15 mouse cellular contexts compared by ENCODE assay signal in genomic region chr11:105214257-105214656, GRCm38 (mm10). TPM values are rescaled to one million over a fixed set of nuclear protein-coding genes. Genes with fewer than 3 reads are reported as not detected.
A peak's percentile ranks its signal among the peaks of the same experiment; 100 is the strongest.
DNase-seq lines count a peak whose midpoint lies in the region; ATAC-seq and TF ChIP-seq lines count a peak whose summit lies in the region.
"Had no signal": no experiment of that assay in that cellular context is flagged by ENCODE, and none has a peak within 500 bp of the region (broad histone marks: within the 10 kb centered on the region; RNA-seq: fewer than 3 reads in every experiment).

No protein-coding gene starts in this region.

- ATAC-seq in embryonic facial prominence, embryonic 11.5 days (replicated peaks; ENCODE audit: insufficient number of reproducible peaks, low FRiP score, low TSS enrichment, low read depth): no peak
- ATAC-seq in liver, embryonic 14.5 days (ENCODE audit: insufficient read depth): no peak
- ATAC-seq in Patski: no peak
- ATAC-seq: forebrain, embryonic 14.5 days had no signal

- H3K9ac ChIP-seq in embryonic facial prominence, embryonic 11.5 days (replicated peaks; ENCODE audit: low read length): no peak overlapping the region
- H3K9ac ChIP-seq in liver, embryonic 14.5 days (replicated peaks): no peak overlapping the region
- H3K9ac ChIP-seq: limb, embryonic 15.5 days had no signal

- no peaks in the 10 kb centered on the region for H3K36me3 ChIP-seq in embryonic facial prominence, embryonic 11.5 days (replicated peaks; ENCODE audit: control insufficient read depth, insufficient read depth, low read depth, low read length)
- H3K36me3 ChIP-seq in embryonic facial prominence, embryonic 10.5 days (replicated peaks): peaks cover 71% of the 10 kb centered on the region
- peaks cover 21% of the 10 kb centered on the region for H3K36me3 ChIP-seq in liver, embryonic 14.5 days (replicated peaks; ENCODE audit: control insufficient read depth, insufficient read depth, low read depth)

- H3K27ac ChIP-seq in embryonic facial prominence, embryonic 11.5 days (replicated peaks; ENCODE audit: low read depth, low read length): no peak overlapping the region
- H3K27ac ChIP-seq in embryonic facial prominence, embryonic 10.5 days (replicated peaks): no peak overlapping the region
- no peak overlapping the region for H3K27ac ChIP-seq in liver, embryonic 14.5 days
- H3K27ac ChIP-seq: limb, embryonic 15.5 days; midbrain, embryonic 10.5 days had no signal

- DNase-seq in embryonic facial prominence, embryonic 11.5 days (ENCODE audit: low spot score): peak; percentile 9
- no peak for DNase-seq in embryonic facial prominence, embryonic 10.5 days (ENCODE audit: low spot score)
- peak in 1 of 3 experiments; percentile 16 for DNase-seq in liver, embryonic 14.5 days (ENCODE audit: low read depth in 3 of 3, low spot score in 3 of 3)
- DNase-seq in liver (no peak), 3T3-L1 (ENCODE audit: low read depth, low spot score) (peak; percentile 29), Patski (ENCODE audit: low read depth, low spot score) (no peak)
- DNase-seq in adrenal gland, adult (ENCODE audit: inconsistent age in 2 of 2, low spot score in 1 of 2): no peak
- DNase-seq in spleen, adult 18-20 months: no peak
- DNase-seq: adrenal gland, adult 2 months; cerebellum, adult 11 months; heart, postnatal 4 days; right cerebral cortex, postnatal 14 days had no signal

- in situ Hi-C loops in Patski (cut with MboI; ENCODE audit: low pct_unique_long_range_greater_than_20kb): no loop called here

- TF ChIP-seq EP300 in liver, embryonic 14.5 days (IDR thresholded peaks at IDR 0.05; ENCODE audit: low read depth): no peak

- no peak overlapping the region for H3K4me2 ChIP-seq in embryonic facial prominence, embryonic 11.5 days (ENCODE audit: low read depth, low read length)
- H3K4me2 ChIP-seq in liver, embryonic 14.5 days (ENCODE audit: low read depth): no peak overlapping the region
- H3K4me2 ChIP-seq: limb, embryonic 15.5 days had no signal

- H3K4me1 ChIP-seq in embryonic facial prominence, embryonic 11.5 days (ENCODE audit: control insufficient read depth, insufficient read depth, low read length): no peaks in the 10 kb centered on the region
- no peaks in the 10 kb centered on the region for H3K4me1 ChIP-seq in embryonic facial prominence, embryonic 10.5 days
- no peaks in the 10 kb centered on the region for H3K4me1 ChIP-seq in liver, embryonic 14.5 days (replicated peaks; ENCODE audit: control insufficient read depth in 2 of 2, insufficient read depth in 2 of 2, low read length in 1 of 2)
- H3K4me1 ChIP-seq: limb, embryonic 15.5 days; midbrain, embryonic 10.5 days had no signal

- CTCF ChIA-PET in Patski (lab: Charles Lee): interaction anchor here (1.1 to 2.9 kb wide), 3 partner anchors 11 to 19 kb away, joined by 3 to 11 read pairs (median 6); no protein-coding TSS in a partner anchor

- WGBS in embryonic facial prominence, embryonic 11.5 days: 94% methylated on average over 1 of the region's 1 CpGs
- WGBS in embryonic facial prominence, embryonic 10.5 days: 98% methylated on average over 1 of the region's 1 CpGs
- WGBS in liver, embryonic 14.5 days (ENCODE audit: insufficient replicate concordance): 85% methylated on average over 1 of the region's 1 CpGs

- POLR2A ChIA-PET in Patski (lab: Charles Lee): interaction anchor here (1.2 kb wide), 1 partner anchor 26 kb away, joined by 3 read pairs; no protein-coding TSS in a partner anchor

- no peaks in the 10 kb centered on the region for H3K9me3 ChIP-seq in embryonic facial prominence, embryonic 11.5 days (replicated peaks; ENCODE audit: control insufficient read depth, low read length)
- no peaks in the 10 kb centered on the region for H3K9me3 ChIP-seq in embryonic facial prominence, embryonic 10.5 days
- no peaks in the 10 kb centered on the region for H3K9me3 ChIP-seq in liver, embryonic 14.5 days (ENCODE audit: control insufficient read depth, low read length)
- H3K9me3 ChIP-seq: limb, embryonic 15.5 days; midbrain, embryonic 10.5 days had no signal

- TF ChIP-seq CTCF in liver, embryonic 14.5 days (IDR thresholded peaks at IDR 0.05; ENCODE audit: low read depth): peak; percentile 45; the same call in 1 of the 2 replicates
- TF ChIP-seq CTCF in Patski (IDR thresholded peaks at IDR 0.05): peak; percentile 43

- no peaks in the 10 kb centered on the region for H3K27me3 ChIP-seq in embryonic facial prominence, embryonic 11.5 days (ENCODE audit: control insufficient read depth, insufficient read depth, low read length)
- no peaks in the 10 kb centered on the region for H3K27me3 ChIP-seq in embryonic facial prominence, embryonic 10.5 days (replicated peaks; ENCODE audit: low read depth, poor library complexity, severe bottlenecking)
- H3K27me3 ChIP-seq in liver, embryonic 14.5 days (ENCODE audit: control insufficient read depth, insufficient read depth, low read length): no peaks in the 10 kb centered on the region
- no peaks in the 10 kb centered on the region for H3K27me3 ChIP-seq in Patski
- H3K27me3 ChIP-seq: limb, embryonic 15.5 days had no signal

- no peak overlapping the region for H3K4me3 ChIP-seq in embryonic facial prominence, embryonic 11.5 days (ENCODE audit: low read depth, low read length)
- H3K4me3 ChIP-seq in embryonic facial prominence, embryonic 10.5 days: no peak overlapping the region
- H3K4me3 ChIP-seq in liver, embryonic 14.5 days (ENCODE audit: insufficient read depth in 1 of 2, low read depth in 2 of 2, low read length in 2 of 2): no peak overlapping the region
- H3K4me3 ChIP-seq: limb, embryonic 15.5 days; midbrain, embryonic 10.5 days had no signal

RNA-seq across cellular contexts. Expression of gene Tlk2, which starts 35.6 kb away (rescaled TPM):
- polyA plus RNA-seq in embryonic facial prominence, embryonic 11.5 days (2014; fragmentation: Nextera tagmentation; extraction: Ambion mirVana): 30.4 and 30.7 TPM in 2 replicates
- polyA plus RNA-seq in embryonic facial prominence, embryonic 10.5 days (2016; fragmentation: Nextera tagmentation; extraction: Ambion mirVana): 23.5 and 28.4 TPM in 2 replicates
- 12.0 and 16.3 TPM in 2 replicates for polyA plus RNA-seq in liver, embryonic 14.5 days (2012; rRNA removed)
- polyA plus RNA-seq in liver, embryonic 14.5 days (2014; fragmentation: Nextera tagmentation; extraction: Ambion mirVana): 10.2 and 10.6 TPM in 2 replicates
- 66.1 TPM for polyA plus RNA-seq in Patski (2021)

Comparison
In these comparisons a context has a peak if more than half of its experiments do, and no peak if none do; other contexts are left out.
1. DNase-seq: peak in embryonic facial prominence, embryonic 11.5 days (single experiment) and 3T3-L1 (single experiment); none in embryonic facial prominence, embryonic 10.5 days (single experiment), liver (single experiment), Patski (single experiment), adrenal gland, adult (0 of 2) and spleen, adult 18-20 months (0 of 2).